Mouse (Mus musculus): ENCODE measurements around the gene Amotl1. TPM values are rescaled to one million over a fixed set of nuclear protein-coding genes. Genes with fewer than 3 reads are reported as not detected.
"Not testable (repeated sequence)": the region's sequence is repeated elsewhere in the genome, so short reads cannot be mapped to it uniquely, and the experiment has no call there.

The Amotl1 gene
- polyA plus RNA-seq, 1 experiment from 2014 or later: 8.4 TPM

GRCm38 (mm10) chr9:14597429-14597828 lies 47.4 kb downstream of the Amotl1 start:
- no peak overlapping the region for H3K4me2 ChIP-seq (ENCODE audit: low read depth, low read length)
- no peaks in the 10 kb centered on the region for H3K9me3 ChIP-seq (ENCODE audit: control insufficient read depth, low read length)
- peaks cover 4% of the 10 kb centered on the region; the same call in 1 of the 2 replicates for H3K36me3 ChIP-seq (ENCODE audit: control insufficient read depth, insufficient read depth, low read length)
- no peak overlapping the region for H3K4me3 ChIP-seq (ENCODE audit: low read length)
- no peak overlapping the region for H3K27ac ChIP-seq (ENCODE audit: low read length)
- no peak overlapping the region for H3K9ac ChIP-seq (ENCODE audit: low read depth, low read length)
- H3K4me1 ChIP-seq (ENCODE audit: control insufficient read depth, insufficient read depth, low read length): peaks cover 3% of the 10 kb centered on the region; the same call in 1 of the 2 replicates
- 86% methylated on average over 3 of the region's 3 CpGs for WGBS
- ATAC-seq: no peak
- no peaks in the 10 kb centered on the region for H3K27me3 ChIP-seq (replicated peaks; ENCODE audit: control insufficient read depth, insufficient read depth, low read length)

GRCm38 (mm10) chr9:14596858-14597257 lies 48.0 kb downstream of the Amotl1 start:
- H3K27me3 ChIP-seq (replicated peaks; ENCODE audit: control insufficient read depth, insufficient read depth, low read length): no peaks in the 10 kb centered on the region
- H3K9me3 ChIP-seq (ENCODE audit: control insufficient read depth, low read length): no peaks in the 10 kb centered on the region
- no peak overlapping the region for H3K4me3 ChIP-seq (ENCODE audit: low read length)
- H3K36me3 ChIP-seq (ENCODE audit: control insufficient read depth, insufficient read depth, low read length): peaks cover 5% of the 10 kb centered on the region; the same call in 1 of the 2 replicates
- ATAC-seq: no peak
- H3K9ac ChIP-seq (ENCODE audit: low read depth, low read length): no peak overlapping the region
- WGBS: 88% methylated on average over 7 of the region's 7 CpGs
- H3K27ac ChIP-seq (ENCODE audit: low read length): no peak overlapping the region
- H3K4me1 ChIP-seq (ENCODE audit: control insufficient read depth, insufficient read depth, low read length): no peaks in the 10 kb centered on the region
- no peak overlapping the region for H3K4me2 ChIP-seq (ENCODE audit: low read depth, low read length)

GRCm38 (mm10) chr9:14596427-14596826 lies 48.4 kb downstream of the Amotl1 start:
- Histone ChIP-seq H3K27me3 (replicated peaks; ENCODE audit: control insufficient read depth, insufficient read depth, low read length) (no peaks in the 10 kb centered on the region), H3K4me2 (ENCODE audit: low read depth, low read length) (no peak overlapping the region), H3K4me3 (ENCODE audit: low read length) (no peak overlapping the region), H3K9me3 (ENCODE audit: control insufficient read depth, low read length) (no peaks in the 10 kb centered on the region), H3K27ac (ENCODE audit: low read length) (no peak overlapping the region), H3K4me1 (ENCODE audit: control insufficient read depth, insufficient read depth, low read length) (no peaks in the 10 kb centered on the region), H3K9ac (ENCODE audit: low read depth, low read length) (no peak overlapping the region), H3K36me3 (ENCODE audit: control insufficient read depth, insufficient read depth, low read length) (peaks cover 5% of the 10 kb centered on the region; the same call in 1 of the 2 replicates)
- WGBS: 85% methylated on average over 5 of the region's 5 CpGs
- ATAC-seq: no peak

GRCm38 (mm10) chr9:14595893-14596292 lies 49.0 kb downstream of the Amotl1 start:
- no peak overlapping the region for H3K4me3 ChIP-seq (ENCODE audit: low read length)
- 92% methylated on average over 3 of the region's 3 CpGs for WGBS

GRCm38 (mm10) chr9:14593880-14594279 lies 51.0 kb downstream of the Amotl1 start:
- 92% methylated on average over 4 of the region's 4 CpGs for WGBS
- Histone ChIP-seq H3K27ac (ENCODE audit: low read length) (no peak overlapping the region), H3K9ac (ENCODE audit: low read depth, low read length) (no peak overlapping the region), H3K4me1 (ENCODE audit: control insufficient read depth, insufficient read depth, low read length) (0 out of 2 replicates have a peak, but pooled peaks cover 3% of the 10 kb centered on the region), H3K4me2 (ENCODE audit: low read depth, low read length) (no peak overlapping the region), H3K27me3 (replicated peaks; ENCODE audit: control insufficient read depth, insufficient read depth, low read length) (no peaks in the 10 kb centered on the region), H3K36me3 (ENCODE audit: control insufficient read depth, insufficient read depth, low read length) (peaks cover 5% of the 10 kb centered on the region; the same call in 1 of the 2 replicates), H3K9me3 (ENCODE audit: control insufficient read depth, low read length) (no peaks in the 10 kb centered on the region), H3K4me3 (ENCODE audit: low read length) (no peak overlapping the region)
- no peak for ATAC-seq

More at GRCm38 (mm10) chr9:14595893-14596292, 49.0 kb downstream of the Amotl1 start:
- Histone ChIP-seq H3K9me3 (ENCODE audit: control insufficient read depth, low read length) (no peaks in the 10 kb centered on the region), H3K36me3 (ENCODE audit: control insufficient read depth, insufficient read depth, low read length) (peaks cover 5% of the 10 kb centered on the region; the same call in 1 of the 2 replicates), H3K9ac (ENCODE audit: low read depth, low read length) (no peak overlapping the region), H3K27ac (ENCODE audit: low read length) (no peak overlapping the region), H3K4me1 (ENCODE audit: control insufficient read depth, insufficient read depth, low read length) (0 out of 2 replicates have a peak, but pooled peaks cover under 1% of the 10 kb centered on the region), H3K27me3 (replicated peaks; ENCODE audit: control insufficient read depth, insufficient read depth, low read length) (no peaks in the 10 kb centered on the region), H3K4me2 (ENCODE audit: low read depth, low read length) (no peak overlapping the region)
- ATAC-seq: no peak

GRCm38 (mm10) chr9:14590666-14591065 lies 54.2 kb downstream of the Amotl1 start:
- 86% methylated on average over 7 of the region's 7 CpGs for WGBS
- no peak overlapping the region for H3K27ac ChIP-seq (ENCODE audit: low read length)
- H3K36me3 ChIP-seq (ENCODE audit: control insufficient read depth, insufficient read depth, low read length): peaks cover 5% of the 10 kb centered on the region; the same call in 1 of the 2 replicates
- no peak overlapping the region for H3K4me2 ChIP-seq (ENCODE audit: low read depth, low read length)
- ATAC-seq: no peak
- H3K9me3 ChIP-seq (ENCODE audit: control insufficient read depth, low read length): no peaks in the 10 kb centered on the region
- H3K9ac ChIP-seq (ENCODE audit: low read depth, low read length): no peak overlapping the region
- H3K27me3 ChIP-seq (replicated peaks; ENCODE audit: control insufficient read depth, insufficient read depth, low read length): no peaks in the 10 kb centered on the region
- H3K4me3 ChIP-seq (ENCODE audit: low read length): no peak overlapping the region
- H3K4me1 ChIP-seq (ENCODE audit: control insufficient read depth, insufficient read depth, low read length): peaks cover 8% of the 10 kb centered on the region

GRCm38 (mm10) chr9:14588690-14589089 lies 56.2 kb downstream of the Amotl1 start:
- peaks cover 12% of the 10 kb centered on the region for H3K4me1 ChIP-seq (ENCODE audit: control insufficient read depth, insufficient read depth, low read length)
- ATAC-seq: no peak
- 72% methylated on average over 4 of the region's 4 CpGs for WGBS

GRCm38 (mm10) chr9:14585702-14586101 lies 59.2 kb downstream of the Amotl1 start:
- Histone ChIP-seq H3K4me2 (ENCODE audit: low read depth, low read length) (no peak overlapping the region), H3K9me3 (ENCODE audit: control insufficient read depth, low read length) (no peaks in the 10 kb centered on the region), H3K4me3 (ENCODE audit: low read length) (no peak overlapping the region), H3K9ac (ENCODE audit: low read depth, low read length) (no peak overlapping the region), H3K4me1 (ENCODE audit: control insufficient read depth, insufficient read depth, low read length) (peaks cover 10% of the 10 kb centered on the region), H3K27ac (ENCODE audit: low read length) (no peak overlapping the region), H3K36me3 (ENCODE audit: control insufficient read depth, insufficient read depth, low read length) (0 out of 2 replicates have a peak, but pooled peaks cover 2% of the 10 kb centered on the region), H3K27me3 (replicated peaks; ENCODE audit: control insufficient read depth, insufficient read depth, low read length) (no peaks in the 10 kb centered on the region)
- 41% methylated on average over 1 of the region's 1 CpGs for WGBS
- ATAC-seq: no peak

More at GRCm38 (mm10) chr9:14588690-14589089, 56.2 kb downstream of the Amotl1 start:
- no peaks in the 10 kb centered on the region for H3K9me3 ChIP-seq (ENCODE audit: control insufficient read depth, low read length)
- H3K36me3 ChIP-seq (ENCODE audit: control insufficient read depth, insufficient read depth, low read length): peaks cover 8% of the 10 kb centered on the region; the same call in 1 of the 2 replicates
- no peak overlapping the region for H3K27ac ChIP-seq (ENCODE audit: low read length)
- H3K4me3 ChIP-seq (ENCODE audit: low read length): no peak overlapping the region
- no peak overlapping the region for H3K4me2 ChIP-seq (ENCODE audit: low read depth, low read length)
- H3K27me3 ChIP-seq (replicated peaks; ENCODE audit: control insufficient read depth, insufficient read depth, low read length): no peaks in the 10 kb centered on the region
- no peak overlapping the region for H3K9ac ChIP-seq (ENCODE audit: low read depth, low read length)

GRCm38 (mm10) chr9:14578960-14579359 lies 65.9 kb downstream of the Amotl1 start:
- Histone ChIP-seq H3K9ac (ENCODE audit: low read depth, low read length) (no peak overlapping the region), H3K27me3 (replicated peaks; ENCODE audit: control insufficient read depth, insufficient read depth, low read length) (no peaks in the 10 kb centered on the region), H3K4me3 (ENCODE audit: low read length) (no peak overlapping the region), H3K36me3 (ENCODE audit: control insufficient read depth, insufficient read depth, low read length) (no peaks in the 10 kb centered on the region), H3K27ac (ENCODE audit: low read length) (no peak overlapping the region), H3K4me1 (ENCODE audit: control insufficient read depth, insufficient read depth, low read length) (no peaks in the 10 kb centered on the region), H3K4me2 (ENCODE audit: low read depth, low read length) (no peak overlapping the region), H3K9me3 (ENCODE audit: control insufficient read depth, low read length) (no peaks in the 10 kb centered on the region)
- WGBS: 82% methylated on average over 4 of the region's 4 CpGs
- ATAC-seq: no peak

GRCm38 (mm10) chr9:14576359-14576758 lies 68.5 kb downstream of the Amotl1 start:
- not testable (repeated sequence) for H3K27ac ChIP-seq (ENCODE audit: low read length); H3K36me3 ChIP-seq (ENCODE audit: control insufficient read depth, insufficient read depth, low read length); H3K27me3 ChIP-seq (replicated peaks; ENCODE audit: control insufficient read depth, insufficient read depth, low read length); H3K9me3 ChIP-seq (ENCODE audit: control insufficient read depth, low read length); ATAC-seq; H3K4me3 ChIP-seq (ENCODE audit: low read length); H3K9ac ChIP-seq (ENCODE audit: low read depth, low read length); H3K4me2 ChIP-seq (ENCODE audit: low read depth, low read length); H3K4me1 ChIP-seq (ENCODE audit: control insufficient read depth, insufficient read depth, low read length)
- 77% methylated on average over 2 of the region's 2 CpGs for WGBS
